Mouse (Mus musculus): ENCODE measurements around the gene Kirrel. TPM values are rescaled to one million over a fixed set of nuclear protein-coding genes. Genes with fewer than 3 reads are reported as not detected.

Kirrel gene
- polyA plus RNA-seq, 1 experiment: 3.2 TPM

GRCm38 (mm10) chr3:87169402-87170015 is 5.0 kb downstream of the Kirrel start:
- no peak for DNase-seq (ENCODE audit: low read depth, low spot score)
- 56% methylated on average over 5 of the region's 5 CpGs for WGBS

GRCm38 (mm10) chr3:87168756-87169155 is 5.8 kb downstream of the Kirrel start:
- DNase-seq (ENCODE audit: low read depth, low spot score): no peak
- WGBS: 60% methylated on average over 7 of the region's 7 CpGs

- DNase-seq (ENCODE audit: low read depth, low spot score): no peak
- WGBS: 73% methylated on average over 6 of the region's 6 CpGs
Observed at GRCm38 (mm10) chr3:87167621-87168020, 6.9 kb downstream of the Kirrel start.

GRCm38 (mm10) chr3:87165291-87165881 is 9.2 kb downstream of the Kirrel start:
- no peak for DNase-seq (ENCODE audit: low read depth, low spot score)
- WGBS: 56% methylated on average over 8 of the region's 8 CpGs

DNA sequence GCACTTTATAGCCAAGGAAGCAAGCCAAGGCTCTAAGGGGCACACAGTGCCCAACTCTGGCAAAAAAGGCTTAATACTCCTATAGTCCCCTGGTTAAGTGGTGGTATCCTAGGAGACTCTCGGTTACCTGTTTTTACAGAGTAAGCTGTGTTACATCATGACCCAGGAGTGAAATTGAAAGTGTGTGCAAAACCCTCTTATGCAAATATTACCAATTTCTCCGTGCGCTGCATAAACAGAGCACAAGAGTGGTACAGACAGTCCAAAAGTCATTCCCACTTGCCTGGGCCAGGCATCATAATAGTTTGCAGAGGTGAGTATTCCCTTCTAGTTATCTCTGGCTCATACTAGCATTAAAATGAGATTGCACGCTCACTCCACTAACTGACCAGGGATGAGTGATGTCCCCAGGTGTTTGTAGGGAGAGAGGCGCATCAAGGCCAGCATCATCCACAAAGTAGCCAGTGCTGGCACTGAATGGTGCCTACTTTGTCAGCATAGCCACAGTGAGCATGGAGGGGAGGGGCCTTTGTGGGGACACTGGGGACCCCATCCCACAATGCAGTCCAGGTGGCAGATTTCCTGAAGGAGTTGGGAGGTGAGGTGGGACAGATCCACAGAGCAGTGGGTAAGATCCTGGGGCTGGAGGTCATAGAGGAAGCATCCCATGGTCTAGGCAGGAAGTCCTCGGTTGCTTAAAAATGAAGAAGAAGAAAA is 10.3 kb downstream of the Kirrel start:
- WGBS: 67% methylated on average over 6 of the region's 6 CpGs
- DNase-seq (ENCODE audit: low read depth, low spot score): no peak

DNA sequence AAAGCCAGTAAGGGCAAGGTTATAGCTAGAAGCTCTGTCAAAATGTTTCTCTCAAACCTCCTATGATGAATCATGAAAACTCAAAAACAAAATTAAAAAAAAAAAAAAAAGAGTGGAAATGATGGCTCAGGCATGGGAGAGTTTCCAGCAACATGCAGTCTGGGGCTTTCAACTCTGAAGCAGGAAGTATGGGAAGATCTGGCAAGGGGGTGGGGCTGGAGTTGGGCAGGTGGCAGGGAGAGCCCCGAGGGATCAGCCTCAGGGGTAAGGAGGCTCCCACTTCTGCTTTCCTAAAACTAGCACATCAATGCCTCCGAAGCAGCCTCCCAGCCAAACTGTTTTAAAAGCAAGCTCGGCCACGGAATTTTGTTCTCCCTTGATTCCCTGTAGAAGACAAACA is 11.4 kb downstream of the Kirrel start:
- DNase-seq (ENCODE audit: low read depth, low spot score): no peak
- 53% methylated on average over 4 of the region's 4 CpGs for WGBS

DNA sequence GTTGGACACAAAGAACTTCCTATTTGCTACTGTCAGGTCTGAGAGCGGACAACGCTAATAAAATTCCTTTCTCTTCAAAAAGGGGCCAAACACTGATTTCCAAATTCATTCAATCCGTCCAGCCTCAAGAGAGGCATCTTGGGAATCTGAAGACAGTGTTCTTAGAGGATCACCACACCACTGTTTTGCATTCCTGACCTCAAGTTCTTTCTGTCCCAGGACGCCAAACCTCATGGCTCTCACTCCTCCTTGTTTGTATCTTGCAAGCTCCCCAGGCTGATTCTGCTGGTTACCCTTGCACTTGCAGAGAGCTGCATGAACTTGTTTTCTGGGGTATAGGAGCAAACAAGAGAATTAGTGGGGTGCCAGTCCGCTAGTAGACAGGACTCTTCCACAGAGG is 12.2 kb downstream of the Kirrel start:
- no peak for DNase-seq (ENCODE audit: low read depth, low spot score)
- 74% methylated on average over 5 of the region's 5 CpGs for WGBS

DNA sequence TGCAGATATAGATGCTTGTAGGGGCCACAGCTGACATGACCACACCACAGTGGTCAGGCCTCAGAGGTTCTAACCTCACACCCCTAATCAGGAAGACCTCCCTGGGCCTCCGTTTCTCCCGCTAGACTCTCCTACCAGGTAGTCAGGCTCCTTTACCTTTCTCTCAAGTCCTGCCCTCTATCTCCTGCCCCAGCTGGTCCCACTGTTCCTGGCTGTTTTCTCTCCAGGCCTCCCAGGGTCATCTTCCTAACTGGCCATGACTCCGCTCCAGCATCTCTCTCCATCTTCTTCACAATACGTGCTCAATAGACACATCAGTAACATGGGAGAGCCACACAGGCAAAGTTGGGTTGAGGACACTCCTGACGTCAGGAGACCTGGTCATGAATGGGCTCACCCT is 12.9 kb downstream of the Kirrel start:
- no peak for DNase-seq (ENCODE audit: low read depth, low spot score)
- whole genome bisulfite sequencing: 88% methylated on average over 5 of the region's 5 CpGs

GRCm38 (mm10) chr3:87160819-87161509 is 13.6 kb downstream of the Kirrel start:
- no peak for DNase-seq (ENCODE audit: low read depth, low spot score)
- 65% methylated on average over 6 of the region's 6 CpGs for WGBS

GRCm38 (mm10) chr3:87159190-87159589 is 15.4 kb downstream of the Kirrel start:
- WGBS: 75% methylated on average over 7 of the region's 7 CpGs

DNA sequence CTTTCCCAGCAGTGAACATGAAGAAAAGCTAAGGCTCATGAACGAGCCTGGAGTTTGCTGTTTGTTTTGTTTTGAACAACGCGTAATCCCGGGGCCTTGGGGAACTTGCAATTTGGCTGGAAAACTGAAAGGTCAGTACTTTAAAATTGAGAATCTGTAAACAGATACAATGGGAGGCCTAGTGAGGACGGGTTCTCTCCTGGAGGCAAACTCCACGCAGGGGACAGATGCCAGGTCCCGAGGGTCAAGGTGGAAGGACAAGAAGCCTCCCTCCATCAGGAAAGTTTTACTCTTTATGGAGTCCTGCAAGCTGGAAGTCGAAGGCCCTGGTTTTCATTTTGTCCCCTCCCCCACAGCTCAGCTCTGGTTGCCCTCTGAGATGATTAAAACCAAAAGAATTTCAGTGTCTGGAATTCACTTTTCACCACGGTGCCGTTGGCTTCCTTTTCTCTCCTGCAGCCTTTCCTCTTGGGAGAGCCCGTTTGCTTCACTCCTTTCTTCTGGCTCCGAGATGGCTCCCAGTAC is 16.7 kb downstream of the Kirrel start:
- DNase-seq (ENCODE audit: low read depth, low spot score): no peak
- WGBS: 23% methylated on average over 12 of the region's 12 CpGs

More at GRCm38 (mm10) chr3:87159190-87159589, 15.4 kb downstream of the Kirrel start:
- DNase-seq (ENCODE audit: low read depth, low spot score): no peak

DNA sequence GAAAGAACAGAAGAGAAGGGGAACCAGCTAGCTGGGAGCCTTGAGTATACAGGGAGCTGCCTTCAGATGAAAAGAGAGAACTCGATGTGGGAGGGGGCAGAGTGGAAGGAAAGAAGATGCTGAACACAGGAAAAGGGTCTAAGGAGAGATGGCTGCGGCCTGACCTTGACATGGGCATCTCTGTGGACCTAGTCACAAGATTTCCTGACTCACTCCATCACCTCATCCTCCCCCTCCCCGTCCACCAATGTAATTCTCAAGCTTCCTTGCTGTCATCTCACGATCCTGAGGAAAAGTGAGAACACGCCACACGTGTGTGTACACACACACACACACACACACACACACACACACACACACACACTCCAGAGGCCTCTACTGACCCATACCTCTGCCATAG is 17.2 kb downstream of the Kirrel start:
- DNase-seq (ENCODE audit: low read depth, low spot score): no peak
- WGBS: 56% methylated on average over 6 of the region's 6 CpGs

- WGBS: 71% methylated on average over 15 of the region's 15 CpGs
- DNase-seq (ENCODE audit: low read depth, low spot score): no peak
Observed at GRCm38 (mm10) chr3:87154398-87155287, 19.9 kb downstream of the Kirrel start.

GRCm38 (mm10) chr3:87153038-87153437 is 21.5 kb downstream of the Kirrel start:
- no peak for DNase-seq (ENCODE audit: low read depth, low spot score)
- 39% methylated on average over 2 of the region's 2 CpGs for WGBS

DNA sequence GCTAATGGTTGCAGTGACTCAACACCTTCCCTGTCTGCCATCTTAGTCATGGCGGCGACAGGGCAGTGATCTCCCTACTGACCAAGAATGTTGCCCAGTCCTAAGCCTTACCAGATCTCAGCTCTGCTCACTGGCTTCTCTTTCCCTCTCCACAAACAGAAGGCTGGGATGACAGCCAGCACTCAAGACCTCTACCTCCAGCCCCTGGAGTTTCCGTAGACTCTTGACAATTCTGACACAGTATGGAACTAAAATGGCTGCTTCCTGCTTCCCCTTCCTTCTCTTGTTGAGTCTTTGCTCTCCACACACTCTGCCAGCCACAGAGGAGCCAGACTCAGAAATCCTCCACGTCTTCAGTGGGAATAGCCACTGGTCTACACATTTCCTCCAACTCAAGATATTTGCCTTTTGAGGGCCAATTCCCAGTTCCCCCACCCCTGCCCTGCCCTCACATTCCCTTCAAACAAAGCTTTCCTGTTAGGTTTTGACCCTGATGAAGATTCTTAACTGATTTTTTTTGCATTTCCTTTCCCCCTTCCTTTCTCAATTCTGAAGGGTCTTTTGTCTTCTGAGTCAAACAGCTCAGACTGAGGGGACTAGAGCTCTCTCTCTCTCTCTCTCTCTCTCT is 22.3 kb downstream of the Kirrel start:
- WGBS: 77% methylated on average over 4 of the region's 4 CpGs

GRCm38 (mm10) chr3:87151294-87151826 is 23.2 kb downstream of the Kirrel start:
- WGBS: 70% methylated on average over 2 of the region's 2 CpGs
- DNase-seq (ENCODE audit: low read depth, low spot score): no peak

More for the DNA sequence above, 22.3 kb downstream of the Kirrel start:
- DNase-seq (ENCODE audit: low read depth, low spot score): no peak

GRCm38 (mm10) chr3:87150689-87151244 is 23.8 kb downstream of the Kirrel start:
- 43% methylated on average over 16 of the region's 16 CpGs for WGBS
- DNase-seq (ENCODE audit: low read depth, low spot score): no peak

- 45% methylated on average over 8 of the region's 8 CpGs for WGBS
- no peak for DNase-seq (ENCODE audit: low read depth, low spot score)
Observed at GRCm38 (mm10) chr3:87150056-87150688, 24.4 kb downstream of the Kirrel start.
